ENCODE assay signal across 15 mouse cellular contexts in the genomic region with DNA sequence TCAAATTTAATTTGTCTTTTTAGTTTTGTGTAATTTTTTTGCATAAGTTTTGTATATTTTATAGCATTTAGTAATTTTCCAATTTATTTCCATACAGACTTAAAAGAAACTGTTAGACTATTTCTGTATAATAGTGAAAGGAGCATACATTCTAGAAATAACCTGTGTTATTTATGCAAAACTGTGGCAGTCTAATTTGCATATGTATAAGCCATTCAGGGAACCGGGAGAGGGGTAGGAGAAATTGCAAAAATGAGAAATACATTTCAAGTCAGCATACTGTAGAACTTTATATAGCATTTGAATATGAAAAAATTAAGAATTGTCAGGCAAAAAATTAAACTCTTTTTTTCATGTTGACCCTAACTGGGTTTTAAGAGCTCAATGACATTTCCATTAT.
"Had no signal": no experiment of that assay in that cellular context is flagged by ENCODE, and none has a peak within 500 bp of the region (broad histone marks: within the 10 kb centered on the region; RNA-seq: fewer than 3 reads in every experiment).

No protein-coding gene starts in this region.

- H3K9ac ChIP-seq: lung, embryonic 14.5 days; midbrain, embryonic 15.5 days; neural tube, embryonic 12.5 days; stomach, embryonic 15.5 days had no signal

- ATAC-seq: midbrain, embryonic 15.5 days had no signal

- H3K4me2 ChIP-seq: lung, embryonic 14.5 days; midbrain, embryonic 11.5 days; midbrain, embryonic 15.5 days; neural tube, embryonic 12.5 days; stomach, embryonic 15.5 days had no signal

- DNase-seq: lung, adult 18-20 months; lung, embryonic 14.5 days; lung, postnatal 10 days; lung, postnatal 36 days; right cerebral cortex, postnatal 14 days; thymus, adult 2 months; thymus, postnatal 25 days; thymus, postnatal 4 days had no signal

- H3K9me3 ChIP-seq: megakaryocyte, embryonic 14.5 days; midbrain, embryonic 15.5 days; neural tube, embryonic 12.5 days; stomach, embryonic 15.5 days had no signal

- H3K36me3 ChIP-seq: midbrain, embryonic 15.5 days; neural tube, embryonic 12.5 days; stomach, embryonic 15.5 days had no signal

- H3K27me3 ChIP-seq: megakaryocyte, embryonic 14.5 days; midbrain, embryonic 15.5 days; neural tube, embryonic 12.5 days; stomach, embryonic 15.5 days had no signal

- H3K4me3 ChIP-seq: megakaryocyte, embryonic 14.5 days; midbrain, embryonic 15.5 days; neural tube, embryonic 12.5 days; stomach, embryonic 15.5 days had no signal

- H3K4me1 ChIP-seq: megakaryocyte, embryonic 14.5 days; neural tube, embryonic 12.5 days; stomach, embryonic 15.5 days had no signal

- H3K27ac ChIP-seq: macrophage; midbrain, embryonic 15.5 days; neural tube, embryonic 12.5 days; stomach, embryonic 15.5 days; stomach, postnatal 0 days had no signal
